Mouse (Mus musculus) thymus, adult 2 months (tissue): Measurements from ENCODE around the gene Syt8. TPM values are rescaled to one million over a fixed set of nuclear protein-coding genes. Genes with fewer than 3 reads are reported as not detected.

Experiments
- DNase-seq: peaks from one replicate; pipeline ENCODE4 v3.0.0; 2021
- H3K27ac ChIP-seq: fragments of 200-500 bp; 2 replicates; pipeline ENCODE4 v1.5.1; 2012; ENCODE audit warnings: low read length, control low read depth; ENCODE audit not compliant: control insufficient read depth, insufficient read depth
- H3K27me3 ChIP-seq: fragments of 200-500 bp; 2 replicates; pipeline ENCODE4 v1.6.1; 2012; ENCODE audit warnings: mild to moderate bottlenecking, low read length, moderate library complexity, mixed read lengths; ENCODE audit not compliant: control insufficient read depth, insufficient read depth
- H3K36me3 ChIP-seq: fragments of 200-500 bp; 2 replicates; pipeline ENCODE4 v1.6.1; 2012; ENCODE audit warnings: mild to moderate bottlenecking, low read length, moderate library complexity; ENCODE audit not compliant: control insufficient read depth, insufficient read depth
- H3K4me1 ChIP-seq: fragments of 200-500 bp; replicated peaks from 2 replicates; pipeline ENCODE4 v1.6.1; 2012; ENCODE audit warnings: low read length; ENCODE audit not compliant: control insufficient read depth, insufficient read depth
- H3K4me3 ChIP-seq: fragments of 200-500 bp; 2 replicates; pipeline ENCODE4 v1.5.1; 2012; ENCODE audit warnings: mild to moderate bottlenecking, low read length, control low read depth, moderate library complexity; ENCODE audit not compliant: control insufficient read depth, insufficient read depth
- CTCF ChIP-seq: fragments of 200-500 bp; IDR thresholded peaks from 2 replicates; pipeline ENCODE4 v1.5.1; 2012; ENCODE audit warnings: mild to moderate bottlenecking, control low read depth, low read length, moderate library complexity, borderline replicate concordance; ENCODE audit not compliant: control insufficient read depth, poor library complexity, insufficient read depth; ENCODE audit errors: extremely low read depth
- POLR2A ChIP-seq: fragments of 200-500 bp; IDR thresholded peaks from 2 replicates; pipeline ENCODE4 v1.6.1; 2012; ENCODE audit warnings: mild to moderate bottlenecking, low read length, control low read depth, moderate library complexity; ENCODE audit not compliant: control insufficient read depth, poor library complexity, insufficient read depth; ENCODE audit errors: extremely low read depth
- WGBS: fragments of 180-500 bp; shearing (Covaris S2); methylation state at CpG from one replicate; pipeline ENCODE4 v1.1.7; 2018; 5-methylcytosine and 5-hydroxymethylcytosine counted together
- polyA plus RNA-seq: library from polyadenylated mRNA; depleted of rRNA; stranded (reverse); fragments of >200 nt; gene quantifications from 2 replicates; pipeline ENCODE4 v1.2.3, GENCODE M21; 2012

The Syt8 gene
- polyA plus RNA-seq, 1 experiment: 2.2 TPM

GRCm38 (mm10) chr7:142478001-142478400 is 43.4 kb downstream of the Syt8 start:
- H3K27me3 ChIP-seq: no peaks in the 10 kb centered on the region
- no peak overlapping the region for H3K4me3 ChIP-seq
- peaks cover 28% of the 10 kb centered on the region for H3K4me1 ChIP-seq
- 85% methylated on average over 6 of the region's 6 CpGs for WGBS
- no peaks in the 10 kb centered on the region for H3K36me3 ChIP-seq
- TF ChIP-seq POLR2A (no peak), CTCF (no peak)
- H3K27ac ChIP-seq: no peak overlapping the region
- no peak for DNase-seq

DNA sequence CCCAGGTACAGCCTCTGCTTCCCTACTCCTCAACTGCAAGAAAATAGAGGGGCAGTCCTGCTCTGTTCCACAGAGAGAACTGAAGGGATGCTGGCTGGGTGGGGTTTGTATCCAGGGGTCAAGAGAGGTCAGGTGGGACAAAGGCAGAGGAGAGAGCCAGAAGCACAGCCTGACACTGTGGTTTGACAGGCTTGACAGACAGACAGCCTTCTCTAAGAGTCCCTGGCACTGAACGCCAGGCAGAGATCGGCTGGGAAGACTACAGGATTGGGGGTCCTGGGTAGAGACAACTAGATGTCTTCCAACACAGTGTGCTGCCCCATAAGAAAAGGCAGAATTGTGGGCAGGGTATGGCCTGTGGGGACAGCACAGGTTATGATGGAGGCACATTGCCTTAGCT is 43.9 kb downstream of the Syt8 start:
- no peaks in the 10 kb centered on the region for H3K36me3 ChIP-seq
- H3K27me3 ChIP-seq: no peaks in the 10 kb centered on the region
- WGBS: 94% methylated on average over 2 of the region's 2 CpGs
- H3K4me3 ChIP-seq: no peak overlapping the region
- no peak overlapping the region for H3K27ac ChIP-seq
- peaks cover 28% of the 10 kb centered on the region for H3K4me1 ChIP-seq
- DNase-seq: no peak
- no peak for TF ChIP-seq CTCF
- TF ChIP-seq POLR2A: no peak

GRCm38 (mm10) chr7:142479307-142479706 is 44.7 kb downstream of the Syt8 start:
- Histone ChIP-seq H3K4me1 (peaks cover 28% of the 10 kb centered on the region), H3K27ac (no peak overlapping the region), H3K36me3 (peaks cover 4% of the 10 kb centered on the region; the same call in 1 of the 2 replicates), H3K27me3 (no peaks in the 10 kb centered on the region), H3K4me3 (no peak overlapping the region)
- no peak for DNase-seq
- TF ChIP-seq CTCF (no peak), POLR2A (no peak)

DNA sequence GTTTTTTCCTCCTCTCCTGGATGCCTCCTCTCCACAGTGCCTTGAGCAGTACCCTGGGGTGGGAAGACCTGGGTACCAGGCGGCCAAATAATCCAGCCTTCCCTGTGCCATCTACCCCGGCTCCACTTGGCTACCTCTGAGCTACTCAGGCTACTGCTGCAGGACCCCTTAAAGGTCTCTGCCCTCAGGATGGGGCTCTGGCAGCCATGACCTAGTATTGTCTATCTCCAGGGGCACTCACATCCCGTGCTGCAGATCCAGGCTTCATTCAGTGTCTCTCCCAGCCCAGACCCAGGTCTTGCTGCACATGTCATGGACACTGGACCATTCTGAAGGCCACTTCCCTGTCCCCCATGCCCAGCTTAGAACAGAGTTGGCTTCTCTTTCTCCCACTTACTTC is 45.2 kb downstream of the Syt8 start:
- H3K36me3 ChIP-seq: peaks cover 10% of the 10 kb centered on the region; the same call in 1 of the 2 replicates
- no peaks in the 10 kb centered on the region for H3K27me3 ChIP-seq
- no peak for DNase-seq
- WGBS: 92% methylated on average over 3 of the region's 3 CpGs
- no peak overlapping the region for H3K27ac ChIP-seq
- H3K4me1 ChIP-seq: peaks cover 28% of the 10 kb centered on the region
- H3K4me3 ChIP-seq: no peak overlapping the region
- TF ChIP-seq POLR2A: no peak
- no peak for TF ChIP-seq CTCF

DNA sequence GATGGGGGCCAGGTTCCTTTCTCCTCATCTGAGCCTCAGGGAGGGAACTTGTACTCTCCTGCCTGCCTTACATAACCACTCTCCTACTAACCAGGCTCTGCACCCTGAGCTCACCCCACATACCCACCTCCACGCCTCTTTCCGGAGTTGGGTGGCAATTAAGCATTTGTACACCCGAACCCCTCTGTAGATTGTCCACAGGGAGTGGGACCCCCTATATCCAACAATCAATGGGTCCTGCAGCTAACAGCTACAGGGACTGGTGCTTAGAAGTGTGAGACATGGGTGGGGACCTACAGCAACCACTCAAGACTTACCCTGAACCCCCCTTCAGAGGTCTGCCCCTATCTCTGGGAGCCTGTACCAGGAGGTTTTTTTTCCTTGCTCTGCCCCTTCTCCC is 46.0 kb downstream of the Syt8 start:
- 77% methylated on average over 3 of the region's 3 CpGs for WGBS
- H3K27ac ChIP-seq: no peak overlapping the region

DNA sequence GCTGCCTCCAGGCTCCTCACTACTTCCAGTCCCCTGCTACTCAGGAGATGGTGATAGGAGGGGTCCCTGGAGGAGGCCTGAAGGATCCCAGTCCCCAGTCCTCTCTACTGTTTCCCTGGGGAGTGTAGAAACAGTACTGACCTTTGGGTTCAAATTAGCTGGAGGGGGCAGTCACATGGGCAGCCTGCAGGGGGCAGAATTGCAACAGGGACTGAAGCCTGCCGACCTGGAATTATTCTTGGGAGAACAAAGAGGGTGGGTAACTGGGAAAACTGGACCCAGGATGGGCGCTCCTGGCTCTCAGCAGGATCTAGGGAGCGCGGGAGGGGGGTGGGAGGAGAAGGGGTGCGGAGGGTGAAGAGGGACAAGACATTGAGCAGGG is 46.5 kb downstream of the Syt8 start:
- 39% methylated on average over 5 of the region's 5 CpGs for WGBS
- TF ChIP-seq POLR2A: no peak
- peak; percentile 83 for TF ChIP-seq CTCF
- DNase-seq: peak; percentile 58
- H3K36me3 ChIP-seq: peaks cover 23% of the 10 kb centered on the region
- H3K27me3 ChIP-seq: no peaks in the 10 kb centered on the region
- no peak overlapping the region for H3K4me3 ChIP-seq
- H3K27ac ChIP-seq: no peak overlapping the region
- peaks cover 28% of the 10 kb centered on the region for H3K4me1 ChIP-seq

More for the DNA sequence above, 46.0 kb downstream of the Syt8 start:
- TF ChIP-seq CTCF (no peak), POLR2A (no peak)
- H3K4me1 ChIP-seq: peaks cover 28% of the 10 kb centered on the region
- DNase-seq: no peak
- no peaks in the 10 kb centered on the region for H3K27me3 ChIP-seq
- peaks cover 18% of the 10 kb centered on the region for H3K36me3 ChIP-seq
- H3K4me3 ChIP-seq: no peak overlapping the region
